Mouse (Mus musculus) intestine, embryonic 16.5 days (tissue): ENCODE results near the gene Bud31. TPM values are rescaled to one million over a fixed set of nuclear protein-coding genes. Genes with fewer than 3 reads are reported as not detected.

ENCODE experiments used
- ATAC-seq: fragments of 200-750 bp; cut with Nextera tagmentation; 2 replicates; pipeline ENCODE4 v1.8.0; 2017; ENCODE audit warnings: moderate TSS enrichment, moderate library complexity
- H3K27ac ChIP-seq: fragments of 300-500 bp; sonication (generic); 2 replicates; pipeline ENCODE4 v1.5.1; 2014; ENCODE audit warnings: mild to moderate bottlenecking, low read length
- H3K27me3 ChIP-seq: fragments of 300-500 bp; sonication (generic); replicated peaks from 2 replicates; pipeline ENCODE4 v1.6.1; 2014; ENCODE audit warnings: low read length, control low read depth, mixed read lengths; ENCODE audit not compliant: control insufficient read depth, insufficient read depth
- H3K36me3 ChIP-seq: fragments of 300-500 bp; sonication (generic); 2 replicates; pipeline ENCODE4 v1.6.1; 2014; ENCODE audit warnings: low read length, control low read depth; ENCODE audit not compliant: control insufficient read depth, insufficient read depth
- H3K4me1 ChIP-seq: fragments of 300-500 bp; sonication (generic); 2 replicates; pipeline ENCODE4 v1.6.1; 2014; ENCODE audit warnings: low read length, control low read depth, mixed read lengths; ENCODE audit not compliant: control insufficient read depth, insufficient read depth
- H3K4me2 ChIP-seq: fragments of 300-500 bp; sonication (generic); 2 replicates; pipeline ENCODE4 v1.6.1; 2014; ENCODE audit warnings: low read depth, low read length, control low read depth
- H3K4me3 ChIP-seq: fragments of 300-500 bp; sonication (generic); 2 replicates; pipeline ENCODE4 v1.5.1; 2014; ENCODE audit warnings: mild to moderate bottlenecking, low read length
- H3K9ac ChIP-seq: fragments of 300-500 bp; sonication (generic); 2 replicates; pipeline ENCODE4 v1.6.1; 2014; ENCODE audit warnings: low read depth, low read length
- H3K9me3 ChIP-seq: fragments of 300-500 bp; sonication (generic); 2 replicates; pipeline ENCODE4 v1.6.1; 2016; ENCODE audit warnings: low read length, control low read depth; ENCODE audit not compliant: control insufficient read depth
- WGBS: fragments of 180-500 bp; shearing (Covaris S2); extraction: QIAGEN DNeasy Blood & Tissue Kit; methylation state at CpG from one replicate; pipeline ENCODE4 v1.1.7; 2014; 5-methylcytosine and 5-hydroxymethylcytosine counted together
- polyA plus RNA-seq: library from polyadenylated mRNA; unstranded; fragments of >200 nt; fragmentation: Nextera tagmentation; extraction: Ambion mirVana; gene quantifications from 2 replicates; pipeline ENCODE4 v1.2.1, GENCODE M21; 2015

Bud31 gene
- polyA plus RNA-seq, 1 experiment from 2014 or later, result 178 TPM

- H3K4me2 ChIP-seq, result no peak overlapping the region
- 0 out of 2 replicates have a peak, but pooled peaks cover 16% of the 10 kb centered on the region for H3K36me3 ChIP-seq
- H3K4me3 ChIP-seq, result no peak overlapping the region
- peaks cover 16% of the 10 kb centered on the region for H3K4me1 ChIP-seq
- no peak overlapping the region for H3K9ac ChIP-seq
- H3K27me3 ChIP-seq, result no peaks in the 10 kb centered on the region
- no peak overlapping the region for H3K27ac ChIP-seq
- 79% methylated on average over 8 of the region's 8 CpGs for WGBS
- no peaks in the 10 kb centered on the region for H3K9me3 ChIP-seq
- no peak for ATAC-seq
These were observed 27.6 kb upstream of the Bud31 start for GRCm38 (mm10) chr5:145112566-145112965.

- Histone ChIP-seq H3K27ac (peak overlapping the region; percentile 72), H3K9me3 (no peaks in the 10 kb centered on the region), H3K4me3 (peak overlapping the region; percentile 91), H3K36me3 (0 out of 2 replicates have a peak, but pooled peaks cover 10% of the 10 kb centered on the region), H3K4me1 (peaks cover 22% of the 10 kb centered on the region), H3K9ac (peak overlapping the region; percentile 84; the same call in 1 of the 2 replicates), H3K4me2 (peak overlapping the region; percentile 84), H3K27me3 (no peaks in the 10 kb centered on the region)
- ATAC-seq, result peak; percentile 24
- 23% methylated on average over 2 of the region's 2 CpGs for WGBS
These were observed 26.7 kb upstream of the Bud31 start for GRCm38 (mm10) chr5:145113416-145113815.

DNA sequence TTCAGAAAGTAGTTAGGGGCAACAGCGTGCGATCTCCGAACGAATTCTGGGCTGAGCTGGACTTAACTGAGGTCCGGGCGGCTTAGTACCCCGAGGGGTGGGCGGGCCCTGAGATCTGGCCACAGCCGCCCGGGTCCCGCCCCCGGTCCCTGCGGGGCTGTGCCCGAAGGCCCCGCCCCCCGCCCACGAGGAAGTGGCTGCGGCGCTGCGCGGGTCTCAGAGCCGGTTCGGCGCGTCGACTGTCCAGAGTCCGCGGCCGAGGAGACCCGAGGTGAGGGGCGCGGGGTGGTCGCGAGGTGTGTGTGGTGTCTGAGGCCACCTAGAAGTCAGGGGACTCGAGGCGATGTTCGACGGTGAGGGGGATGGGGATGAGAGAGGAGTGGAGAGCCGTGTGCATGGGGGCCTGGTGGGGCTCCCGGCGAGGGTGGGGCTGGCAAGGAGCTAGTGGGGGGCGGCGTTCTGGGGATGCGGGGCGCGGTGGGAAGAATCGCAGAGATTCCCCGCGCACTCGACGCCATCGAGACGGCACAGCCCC, 26.0 kb upstream of the Bud31 start, which contains the start of gene Arpc1b:
Arpc1b (plus strand) TSS at position 145 of the 535 bp plus-strand sequence.
- peak within 1 kb of the TSS; percentile 91 for H3K4me3 ChIP-seq
- H3K9me3 ChIP-seq, result no peaks in the 10 kb centered on the region
- H3K4me1 ChIP-seq, result peaks cover 22% of the 10 kb centered on the region
- no peaks in the 10 kb centered on the region for H3K27me3 ChIP-seq
- under 1% methylated on average over 42 of the region's 53 CpGs for WGBS
- peak within 1 kb of the TSS; percentile 84 for H3K9ac ChIP-seq
- ATAC-seq, result peak; percentile 82
- H3K4me2 ChIP-seq, result peak within 1 kb of the TSS; percentile 84
- H3K36me3 ChIP-seq, result 0 out of 2 replicates have a peak, but pooled peaks cover 10% of the 10 kb centered on the region
- H3K27ac ChIP-seq, result peak within 1 kb of the TSS; percentile 83

- H3K27me3 ChIP-seq, result no peaks in the 10 kb centered on the region
- peaks cover 22% of the 10 kb centered on the region for H3K4me1 ChIP-seq
- H3K4me2 ChIP-seq, result peak overlapping the region; percentile 84
- H3K9ac ChIP-seq, result peak overlapping the region; percentile 84
- H3K9me3 ChIP-seq, result no peaks in the 10 kb centered on the region
- WGBS, result 14% methylated on average over 36 of the region's 40 CpGs
- H3K4me3 ChIP-seq, result peak overlapping the region; percentile 91
- H3K27ac ChIP-seq, result peak overlapping the region; percentile 83
- H3K36me3 ChIP-seq, result 0 out of 2 replicates have a peak, but pooled peaks cover 8% of the 10 kb centered on the region
- peak; percentile 41 for ATAC-seq
These were observed 25.3 kb upstream of the Bud31 start for GRCm38 (mm10) chr5:145114606-145115473.

DNA sequence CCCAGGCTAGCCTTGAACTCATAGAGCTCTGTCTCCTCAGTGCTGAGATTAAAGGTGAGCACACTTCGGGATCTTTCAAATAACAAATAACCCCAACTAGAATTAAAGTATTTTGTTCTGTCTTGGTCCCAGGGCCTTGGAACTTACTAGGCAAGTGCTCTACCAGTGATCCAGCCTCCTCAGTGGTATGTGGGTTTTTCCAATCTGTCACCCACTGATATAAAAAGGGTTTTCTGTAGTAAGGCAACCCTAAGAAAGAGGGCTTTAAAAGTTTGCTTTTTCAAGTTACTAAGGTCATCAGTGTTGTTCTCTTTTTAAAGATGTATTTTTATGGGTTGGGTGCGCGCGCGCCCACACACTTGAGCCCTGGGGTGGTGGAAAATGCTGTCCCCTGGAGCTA, 24.4 kb upstream of the Bud31 start:
- peak overlapping the region; percentile 91 for H3K27ac ChIP-seq
- H3K4me3 ChIP-seq, result peak overlapping the region; percentile 91
- H3K4me1 ChIP-seq, result peaks cover 22% of the 10 kb centered on the region
- ATAC-seq, result no peak
- H3K4me2 ChIP-seq, result peak overlapping the region; percentile 84
- peak overlapping the region; percentile 84 for H3K9ac ChIP-seq
- H3K27me3 ChIP-seq, result no peaks in the 10 kb centered on the region
- 0 out of 2 replicates have a peak, but pooled peaks cover 3% of the 10 kb centered on the region for H3K36me3 ChIP-seq
- 84% methylated on average over 5 of the region's 5 CpGs for WGBS
- no peaks in the 10 kb centered on the region for H3K9me3 ChIP-seq

GRCm38 (mm10) chr5:145116316-145116715, 23.8 kb upstream of the Bud31 start:
- Histone ChIP-seq H3K36me3 (0 out of 2 replicates have a peak, but pooled peaks cover 2% of the 10 kb centered on the region), H3K9ac (peak overlapping the region; percentile 84), H3K27me3 (no peaks in the 10 kb centered on the region), H3K27ac (peak overlapping the region; percentile 91), H3K4me2 (peak overlapping the region; percentile 84), H3K4me1 (peaks cover 22% of the 10 kb centered on the region), H3K9me3 (no peaks in the 10 kb centered on the region), H3K4me3 (peak overlapping the region; percentile 91)
- peak; percentile 73 for ATAC-seq
- 18% methylated on average over 4 of the region's 4 CpGs for WGBS

DNA sequence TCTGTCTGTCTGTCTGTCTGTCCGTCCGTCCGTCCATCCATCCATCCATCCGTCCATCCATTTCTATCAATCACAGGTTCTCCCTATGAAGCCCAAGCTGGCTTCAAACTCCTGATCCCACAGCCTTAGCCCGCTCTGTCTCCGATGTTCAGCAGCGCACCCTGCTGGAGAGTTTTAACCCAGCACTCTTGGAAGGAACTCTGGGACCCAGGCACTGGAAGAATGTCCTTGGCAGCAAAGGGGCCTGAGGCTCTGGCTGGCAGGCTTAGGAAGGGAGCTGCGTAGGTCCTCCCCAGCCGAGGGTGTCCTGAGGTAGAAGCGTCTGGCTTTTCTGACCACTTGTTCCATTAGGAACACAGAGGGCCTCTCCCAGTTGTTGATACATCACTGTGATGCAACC, 23.2 kb upstream of the Bud31 start:
- peak overlapping the region; percentile 91 for H3K27ac ChIP-seq
- WGBS, result 48% methylated on average over 10 of the region's 10 CpGs
- H3K4me3 ChIP-seq, result peak overlapping the region; percentile 91

GRCm38 (mm10) chr5:145118005-145118404, 22.2 kb upstream of the Bud31 start:
- Histone ChIP-seq H3K4me2 (no peak overlapping the region), H3K9ac (peak overlapping the region; percentile 33; the same call in 1 of the 2 replicates), H3K4me3 (no peak overlapping the region), H3K27ac (no peak overlapping the region), H3K27me3 (no peaks in the 10 kb centered on the region), H3K36me3 (0 out of 2 replicates have a peak, but pooled peaks cover 7% of the 10 kb centered on the region), H3K9me3 (no peaks in the 10 kb centered on the region), H3K4me1 (peaks cover 22% of the 10 kb centered on the region)
- ATAC-seq, result no peak
- 59% methylated on average over 6 of the region's 6 CpGs for WGBS

More for the DNA sequence above, 23.2 kb upstream of the Bud31 start:
- Histone ChIP-seq H3K4me2 (peak overlapping the region; percentile 84), H3K9me3 (no peaks in the 10 kb centered on the region), H3K9ac (peak overlapping the region; percentile 84), H3K27me3 (no peaks in the 10 kb centered on the region), H3K4me1 (peaks cover 22% of the 10 kb centered on the region), H3K36me3 (0 out of 2 replicates have a peak, but pooled peaks cover 3% of the 10 kb centered on the region)
- ATAC-seq, result peak; percentile 10

DNA sequence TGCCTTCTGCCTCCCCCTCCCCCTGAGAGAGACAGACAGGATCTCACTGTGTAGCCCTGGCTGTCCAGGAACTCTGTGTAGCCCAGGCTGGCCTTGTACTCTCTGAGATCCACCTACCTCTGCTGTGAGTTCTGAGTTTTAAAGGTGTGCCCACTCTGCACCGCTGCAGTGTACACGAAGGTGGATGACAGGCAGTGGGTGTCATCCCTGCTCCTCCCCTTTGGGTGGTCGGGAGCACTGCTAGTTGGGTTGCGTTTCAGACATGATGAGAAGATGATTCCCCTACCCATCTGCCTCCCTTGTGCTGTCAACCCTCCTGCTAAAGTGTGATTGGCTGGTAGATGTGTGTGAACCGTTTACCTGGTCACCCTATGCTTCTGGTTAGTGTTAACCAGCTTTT, 21.7 kb upstream of the Bud31 start:
- no peaks in the 10 kb centered on the region for H3K9me3 ChIP-seq
- 0 out of 2 replicates have a peak, but pooled peaks cover 7% of the 10 kb centered on the region for H3K36me3 ChIP-seq
- 88% methylated on average over 5 of the region's 5 CpGs for WGBS
- ATAC-seq, result no peak
- no peak overlapping the region for H3K9ac ChIP-seq
- no peaks in the 10 kb centered on the region for H3K27me3 ChIP-seq
- no peak overlapping the region for H3K4me2 ChIP-seq
- H3K27ac ChIP-seq, result no peak overlapping the region
- no peak overlapping the region for H3K4me3 ChIP-seq
- H3K4me1 ChIP-seq, result peaks cover 22% of the 10 kb centered on the region
